Comparison of ENCODE assay signal across 10 mouse cellular contexts in the genomic region with DNA sequence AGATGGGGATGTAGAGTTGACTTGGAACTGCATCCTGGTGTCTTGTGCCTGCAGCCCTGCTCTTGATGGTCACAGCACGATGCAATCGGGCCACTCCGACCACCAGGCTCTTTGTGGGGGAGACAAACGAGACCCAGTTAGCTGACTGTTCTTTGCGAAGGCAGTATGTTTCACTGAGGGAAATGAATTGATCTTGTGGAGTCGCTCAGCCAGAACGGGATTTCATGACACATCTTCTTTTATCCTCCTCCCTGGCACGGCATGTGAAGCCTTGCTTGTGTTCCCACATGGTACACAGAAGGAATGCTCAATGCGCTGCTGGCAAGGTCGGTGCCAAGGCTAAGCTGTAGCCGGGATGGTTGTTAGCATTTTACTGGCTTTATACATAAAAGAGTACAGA.
DNase-seq lines count a peak whose midpoint lies in the region; ATAC-seq lines count a peak whose summit lies in the region.
"Had no signal": no experiment of that assay in that cellular context is flagged by ENCODE, and none has a peak within 500 bp of the region (broad histone marks: within the 10 kb centered on the region; RNA-seq: fewer than 3 reads in every experiment).

No protein-coding gene starts in this region.

- ATAC-seq in forebrain, embryonic 14.5 days: peak; percentile 91
- ATAC-seq in CD4-positive, CD25-positive, alpha-beta regulatory T cell, adult 4 months: no peak

- no peaks in the 10 kb centered on the region for H3K36me3 ChIP-seq in forebrain, embryonic 14.5 days (ENCODE audit: control insufficient read depth, insufficient read depth, low read length)
- H3K36me3 ChIP-seq: liver, embryonic 15.5 days had no signal

- H3K4me1 ChIP-seq in forebrain, embryonic 14.5 days (ENCODE audit: control insufficient read depth, insufficient read depth, low read length): no peaks in the 10 kb centered on the region
- H3K4me1 ChIP-seq: liver, embryonic 15.5 days had no signal

- no peak overlapping the region for H3K4me2 ChIP-seq in forebrain, embryonic 14.5 days (ENCODE audit: low read length)
- H3K4me2 ChIP-seq: liver, embryonic 15.5 days had no signal

- WGBS in forebrain, embryonic 14.5 days: 31% methylated on average over 11 of the region's 11 CpGs

- no peak overlapping the region for H3K9ac ChIP-seq in forebrain, embryonic 14.5 days (ENCODE audit: low read length)
- H3K9ac ChIP-seq: liver, embryonic 15.5 days had no signal

- H3K27ac ChIP-seq in forebrain, embryonic 14.5 days (ENCODE audit: low read depth, low read length): no peak overlapping the region
- H3K27ac ChIP-seq: liver, embryonic 15.5 days had no signal

- no peaks in the 10 kb centered on the region; the same call in 1 of the 2 replicates for H3K9me3 ChIP-seq in forebrain, embryonic 14.5 days (replicated peaks; ENCODE audit: control insufficient read depth, low read length)
- H3K9me3 ChIP-seq: liver, embryonic 15.5 days had no signal

- H3K4me3 ChIP-seq in forebrain, embryonic 14.5 days (ENCODE audit: low read depth, low read length): no peak overlapping the region
- H3K4me3 ChIP-seq: liver, embryonic 15.5 days had no signal

- peak; percentile 23 for DNase-seq in ovary, adult 18-20 months (ENCODE audit: low spot score)
- DNase-seq in ovary, postnatal 10 days (ENCODE audit: low spot score): no peak
- DNase-seq in forebrain, embryonic 14.5 days (ENCODE audit: low spot score): peak; percentile 90
- peak; percentile 50 to 55 for DNase-seq in layer of hippocampus, postnatal 36 days
- DNase-seq in right cerebral cortex, postnatal 4 days: peak; percentile 68
- no peak for DNase-seq in kidney, postnatal 25 days
- no peak for DNase-seq in gastrocnemius, postnatal 10 days
- DNase-seq: kidney, adult 8-10 months had no signal

- H3K27me3 ChIP-seq in forebrain, embryonic 14.5 days (replicated peaks; ENCODE audit: control insufficient read depth, insufficient read depth, low read length): no peaks in the 10 kb centered on the region
- H3K27me3 ChIP-seq: liver, embryonic 15.5 days had no signal

Comparison
In these comparisons a context has a peak if more than half of its experiments do, and no peak if none do; other contexts are left out.
1. DNase-seq: peak in ovary, adult 18-20 months (single experiment), forebrain, embryonic 14.5 days (single experiment), layer of hippocampus, postnatal 36 days (2 of 2) and right cerebral cortex, postnatal 4 days (single experiment); none in ovary, postnatal 10 days (single experiment), kidney, postnatal 25 days (0 of 2) and gastrocnemius, postnatal 10 days (single experiment).